Comparison of ENCODE assay signal across 7 mouse cellular contexts in the genomic region with DNA sequence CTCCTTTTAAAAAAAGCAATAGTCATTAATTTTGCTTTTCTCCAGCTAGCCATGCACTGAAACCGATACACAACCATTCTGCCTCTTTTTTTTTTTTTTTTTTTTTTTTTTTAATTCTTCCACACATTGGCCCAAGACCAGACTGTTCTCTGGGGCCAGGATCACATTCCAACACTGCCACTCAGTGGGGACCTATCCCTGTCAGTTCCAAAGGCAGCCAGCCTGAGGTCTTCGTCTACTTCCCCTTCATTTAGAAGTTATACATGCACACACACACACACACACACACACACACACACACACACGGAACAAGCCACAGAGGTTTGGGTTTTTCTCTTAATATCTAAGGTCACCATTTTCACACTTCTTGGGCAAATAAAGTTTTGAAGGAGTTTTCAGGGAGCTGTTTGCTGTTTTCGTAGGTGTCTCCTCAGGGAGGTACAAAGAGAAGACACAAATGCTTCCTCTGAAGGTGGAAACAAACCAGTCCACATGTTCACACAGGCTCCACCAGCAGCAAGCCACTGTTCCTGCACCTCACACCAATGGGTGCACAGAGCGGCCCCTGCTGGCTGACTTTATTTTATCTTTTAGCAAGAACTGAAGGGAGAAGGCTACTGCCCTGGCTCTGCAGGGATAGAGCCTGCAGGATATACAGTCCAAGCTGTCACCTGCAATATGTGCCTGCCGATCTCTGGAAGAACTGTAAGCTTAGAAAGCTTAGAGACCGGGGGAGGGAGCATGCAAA.
DNase-seq lines count a peak whose midpoint lies in the region; ATAC-seq lines count a peak whose summit lies in the region.

No protein-coding gene starts in this region.

- ATAC-seq in midbrain, embryonic 16.5 days: peak; percentile 80

- H3K36me3 ChIP-seq in midbrain, embryonic 16.5 days (ENCODE audit: control insufficient read depth, insufficient read depth, low read length): no peaks in the 10 kb centered on the region

- no peaks in the 10 kb centered on the region for H3K27me3 ChIP-seq in midbrain, embryonic 16.5 days (ENCODE audit: control insufficient read depth, insufficient read depth, low read depth, low read length)

- WGBS in midbrain, embryonic 16.5 days: 33% methylated on average over 7 of the region's 7 CpGs

- intact Hi-C loops in gastrocnemius, postnatal 36 days (cut with DNase I): loop anchor here (2.0 to 5.0 kb wide), 2 partner anchors 216 to 336 kb away; no protein-coding TSS in a partner anchor
- intact Hi-C loops in left cerebral cortex, postnatal 4 days (cut with DNase I): loop anchor here (10.0 kb wide), 1 partner anchor 328 kb away; no protein-coding TSS in a partner anchor

- no peak overlapping the region for H3K27ac ChIP-seq in midbrain, embryonic 16.5 days (ENCODE audit: low read length)

- H3K4me2 ChIP-seq in midbrain, embryonic 16.5 days (ENCODE audit: low read length): no peak overlapping the region

- peak overlapping the region; percentile 20; the same call in 1 of the 2 replicates for H3K9ac ChIP-seq in midbrain, embryonic 16.5 days (ENCODE audit: low read depth, low read length)

- peaks cover 3% of the 10 kb centered on the region for H3K4me1 ChIP-seq in midbrain, embryonic 16.5 days (ENCODE audit: control insufficient read depth, insufficient read depth, low read length)

- peak; percentile 84 for DNase-seq in adrenal gland, adult 2 months
- DNase-seq in embryo, embryonic 10 days (ENCODE audit: low spot score): peak; percentile 81
- DNase-seq in gastrocnemius, postnatal 36 days: peak; percentile 38 to 74
- DNase-seq in kidney, adult 18-20 months: peak; percentile 76
- DNase-seq in left cerebral cortex, postnatal 4 days: peak; percentile 85
- peak; percentile 59 to 81 for DNase-seq in spleen, postnatal 4 days (ENCODE audit: low spot score in 2 of 2)

- no peak overlapping the region for H3K4me3 ChIP-seq in midbrain, embryonic 16.5 days (ENCODE audit: low read depth, low read length)

- no peaks in the 10 kb centered on the region for H3K9me3 ChIP-seq in midbrain, embryonic 16.5 days (replicated peaks; ENCODE audit: control insufficient read depth, low read length, poor library complexity, severe bottlenecking)
